Mouse (Mus musculus) left cerebral cortex, postnatal 4 days (tissue): Measurements from ENCODE around the gene Bcl7c. TPM values are rescaled to one million over a fixed set of nuclear protein-coding genes. Genes with fewer than 3 reads are reported as not detected.

Source experiments
- microRNA-seq: library from miRNA; unstranded; fragments of <30 nt; microRNA quantifications from one replicate; pipeline ENCODE4 v1.2.0, GENCODE M21; 2022
- total RNA-seq, 2 experiments: library from RNA; stranded (reverse); gene quantifications; 2 replicates each; pipeline ENCODE4 v1.2.3; 2021

The Bcl7c gene
- total RNA-seq, 2 experiments from 2014 or later, result 87.2 to 94.3 TPM

Small RNAs within 50 kb of the gene (microRNA-seq; reads per million reads assigned to microRNA genes)
- not detected for gene Mir762

Other genes with a start within 250 kb of the Bcl7c start
- 10 to 100 TPM; 35.4 to 35.6 TPM for gene Prr14, start 249.3 kb downstream of the Bcl7c start, total RNA-seq
- 10 to 100 TPM; 70.8 to 71.2 TPM for gene Fbrs, start 229.7 kb downstream of the Bcl7c start, total RNA-seq
- gene Srcap, start 196.9 kb downstream of the Bcl7c start, total RNA-seq, result 100 to 1,000 TPM; 113 to 128 TPM
- gene Gm42715, start 189.3 kb downstream of the Bcl7c start, total RNA-seq, result 10 to 100 TPM; 14.5 to 14.6 TPM
- 1 to 10 TPM; 6.9 to 9.3 TPM for gene Tmem265, start 147.5 kb downstream of the Bcl7c start, total RNA-seq
- gene Phkg2, start 135.6 kb downstream of the Bcl7c start, total RNA-seq, result 10 to 100 TPM; 69.5 to 70.1 TPM
- gene Ccdc189, start 120.3 kb downstream of the Bcl7c start, total RNA-seq, result 1 to 10 TPM; 7.0 to 7.8 TPM
- gene Rnf40, start 120.2 kb downstream of the Bcl7c start, total RNA-seq, result 10 to 100 TPM; 75.1 to 82.6 TPM
- gene Zfp629, start 93.1 kb downstream of the Bcl7c start, total RNA-seq, result 10 to 100 TPM; 31.5 to 33.4 TPM
- gene Ctf1, start 3.8 kb upstream of the Bcl7c start, total RNA-seq, result 1 to 10 TPM; 5.3 to 6.5 TPM
- not detected for gene Ctf2, start 23.2 kb upstream of the Bcl7c start, total RNA-seq
- gene Fbxl19, start 35.6 kb upstream of the Bcl7c start, total RNA-seq, result 100 to 1,000 TPM; 143 to 148 TPM
- gene Orai3, start 60.9 kb upstream of the Bcl7c start, total RNA-seq, result 10 to 100 TPM; 14.2 to 15.1 TPM
- 10 to 100 TPM; 46.2 to 47.4 TPM for gene Setd1a, start 67.7 kb upstream of the Bcl7c start, total RNA-seq
- 1 to 10 TPM; 2.2 to 3.1 TPM for gene Gm49388, start 76.7 kb upstream of the Bcl7c start, total RNA-seq
- 1 to 10 TPM; 3.3 to 5.8 TPM for gene Hsd3b7, start 91.7 kb upstream of the Bcl7c start, total RNA-seq
- 10 to 100 TPM; 34.5 to 40.0 TPM for gene Stx4a, start 115.4 kb upstream of the Bcl7c start, total RNA-seq
- 100 to 1,000 TPM; 193 to 215 TPM for gene Stx1b, start 115.6 kb upstream of the Bcl7c start, total RNA-seq
- 10 to 100 TPM; 36.3 to 38.0 TPM for gene Zfp646, start 167.3 kb upstream of the Bcl7c start, total RNA-seq
- 10 to 100 TPM; 33.1 to 36.4 TPM for gene Zfp668, start 167.9 kb upstream of the Bcl7c start, total RNA-seq
- gene Prss53, start 182.0 kb upstream of the Bcl7c start, total RNA-seq, result under 1 TPM; 0.54 to 0.90 TPM
- gene Gm21974, start 186.5 kb upstream of the Bcl7c start, total RNA-seq, result not detected
- 10 to 100 TPM; 27.4 to 28.2 TPM for gene Vkorc1, start 186.7 kb upstream of the Bcl7c start, total RNA-seq
- 10 to 100 TPM; 39.2 to 43.5 TPM for gene Bckdk, start 195.1 kb upstream of the Bcl7c start, total RNA-seq
- gene Kat8, start 203.6 kb upstream of the Bcl7c start, total RNA-seq, result 10 to 100 TPM; 28.1 to 31.1 TPM
- 1 to 10 TPM in 1 of 2 experiments, under 1 TPM in 1; 0.54 to 1.6 TPM for gene Prss8, start 221.2 kb upstream of the Bcl7c start, total RNA-seq
- gene Prss36, start 237.8 kb upstream of the Bcl7c start, total RNA-seq, result 10 to 100 TPM; 13.5 to 15.5 TPM